Mouse (Mus musculus) neural tube, embryonic 14.5 days (tissue): ENCODE results near the gene Il5ra. TPM values are rescaled to one million over a fixed set of nuclear protein-coding genes. Genes with fewer than 3 reads are reported as not detected.

ENCODE experiments used
- ATAC-seq: fragments of 200-750 bp; cut with Nextera tagmentation; 2 replicates; pipeline ENCODE4 v1.8.0; 2017; ENCODE audit warnings: low read depth, mild to moderate bottlenecking, moderate TSS enrichment, moderate library complexity
- H3K27ac ChIP-seq: fragments of 300-500 bp; sonication (generic); 2 replicates; pipeline ENCODE4 v1.5.1; 2014; ENCODE audit warnings: low read depth, mild to moderate bottlenecking, control low read depth, low read length, moderate library complexity, mixed read lengths
- H3K27me3 ChIP-seq: fragments of 300-500 bp; sonication (generic); 2 replicates; pipeline ENCODE4 v1.6.1; 2014; ENCODE audit warnings: low read length; ENCODE audit not compliant: control insufficient read depth, insufficient read depth
- H3K36me3 ChIP-seq: fragments of 300-500 bp; sonication (generic); 2 replicates; pipeline ENCODE4 v1.6.1; 2014; ENCODE audit warnings: low read length, mixed read lengths; ENCODE audit not compliant: control insufficient read depth, insufficient read depth
- H3K4me1 ChIP-seq: fragments of 300-500 bp; sonication (generic); 2 replicates; pipeline ENCODE4 v1.6.1; 2014; ENCODE audit warnings: low read length; ENCODE audit not compliant: control insufficient read depth, insufficient read depth
- H3K4me2 ChIP-seq: fragments of 300-500 bp; sonication (generic); 2 replicates; pipeline ENCODE4 v1.6.1; 2014; ENCODE audit warnings: mild to moderate bottlenecking, low read depth, low read length, control low read depth
- H3K4me3 ChIP-seq: fragments of 300-500 bp; sonication (generic); 2 replicates; pipeline ENCODE4 v1.5.1; 2014; ENCODE audit warnings: low read depth, low read length, control low read depth, mixed read lengths
- H3K9ac ChIP-seq: fragments of 300-500 bp; sonication (generic); replicated peaks from 2 replicates; pipeline ENCODE4 v1.6.1; 2014; ENCODE audit warnings: low read depth, mild to moderate bottlenecking, control low read depth, low read length, mixed read lengths
- H3K9me3 ChIP-seq: fragments of 300-500 bp; sonication (generic); 2 replicates; pipeline ENCODE4 v1.6.1; 2016; ENCODE audit warnings: low read length; ENCODE audit not compliant: control insufficient read depth
- whole genome bisulfite sequencing: fragments of 180-500 bp; shearing (Covaris S2); extraction: QIAGEN DNeasy Blood & Tissue Kit; methylation state at CpG from one replicate; pipeline ENCODE4 v1.1.7; 2014; 5-methylcytosine and 5-hydroxymethylcytosine counted together
- polyA plus RNA-seq: library from polyadenylated mRNA; unstranded; fragments of >200 nt; fragmentation: Nextera tagmentation; extraction: Ambion mirVana; gene quantifications from 2 replicates; pipeline ENCODE4 v1.2.1, GENCODE M21; 2014

Il5ra gene
- polyA plus RNA-seq, 1 experiment from 2014 or later, result 0.28 TPM

DNA sequence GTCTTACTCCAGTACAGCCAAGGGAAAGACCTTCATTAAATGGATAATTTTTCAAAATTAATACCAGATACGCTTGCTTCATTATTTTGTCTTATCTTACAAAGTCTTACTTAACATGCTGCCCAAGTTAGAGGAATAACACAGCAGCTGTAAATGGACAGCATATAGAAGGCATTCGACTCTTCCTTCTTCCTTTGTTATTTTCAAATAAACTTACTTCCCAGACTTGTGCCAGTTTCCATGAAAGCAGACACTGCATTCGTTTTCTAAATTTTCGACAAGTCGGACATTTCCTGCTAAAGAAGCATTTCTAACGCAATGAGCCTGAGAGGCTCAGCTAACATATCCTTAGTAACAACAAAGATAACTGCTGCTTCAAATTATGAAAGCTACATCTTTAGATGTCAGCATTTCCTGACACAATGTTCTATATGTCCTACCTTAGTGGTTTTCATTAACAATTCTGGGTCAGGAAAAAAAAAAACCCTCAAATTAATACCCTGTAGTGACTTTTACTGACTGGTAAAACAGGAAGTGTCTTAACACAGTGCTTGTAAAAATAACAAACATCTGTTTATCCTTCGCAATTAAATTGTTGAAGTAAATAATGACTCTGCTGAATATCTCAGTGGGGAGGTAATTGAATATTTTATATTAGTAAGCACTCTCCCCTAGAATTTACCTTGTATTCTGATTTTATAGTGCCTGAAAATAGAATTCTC, 3.0 kb downstream of the Il5ra start:
- H3K36me3 ChIP-seq, result no peaks in the 10 kb centered on the region
- ATAC-seq, result no peak
- 82% methylated on average over 7 of the region's 7 CpGs for WGBS
- no peaks in the 10 kb centered on the region for H3K9me3 ChIP-seq
- no peaks in the 10 kb centered on the region for H3K27me3 ChIP-seq
- no peak overlapping the region for H3K9ac ChIP-seq
- no peak overlapping the region for H3K4me3 ChIP-seq
- H3K27ac ChIP-seq, result no peak overlapping the region
- no peaks in the 10 kb centered on the region for H3K4me1 ChIP-seq
- no peak overlapping the region for H3K4me2 ChIP-seq

DNA sequence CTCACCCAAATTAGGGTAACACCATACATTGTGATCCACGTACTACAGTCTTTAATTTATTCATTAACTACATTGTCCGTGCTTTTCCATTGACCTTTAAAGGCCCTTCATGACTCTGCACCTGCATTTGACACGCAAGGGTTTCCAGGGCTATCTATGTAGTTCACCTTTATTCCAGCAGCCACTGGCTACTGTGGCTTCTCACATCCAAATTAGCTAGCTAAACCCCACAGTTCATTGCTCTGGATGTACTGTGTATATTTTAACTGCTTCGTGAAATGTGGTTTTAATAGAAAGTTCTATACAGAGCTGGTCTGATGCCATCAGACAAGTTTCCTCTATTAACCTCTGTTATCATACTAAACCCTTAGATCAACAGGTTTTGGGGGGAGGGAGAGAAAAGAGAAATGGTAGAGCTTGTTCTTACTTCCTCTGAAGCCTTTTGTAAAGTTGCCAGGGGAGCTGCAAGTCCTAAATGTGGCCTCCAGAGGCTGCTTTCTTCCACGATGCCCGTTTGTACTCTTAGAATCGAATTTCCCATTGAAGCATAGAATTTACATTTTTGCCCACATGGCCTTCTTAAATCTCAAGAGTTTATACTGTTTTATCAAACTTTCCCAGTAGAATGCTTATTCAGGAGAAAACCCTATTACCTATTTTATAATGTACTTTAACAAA, 5.1 kb downstream of the Il5ra start:
- 80% methylated on average over 7 of the region's 7 CpGs for WGBS
- no peak overlapping the region for H3K27ac ChIP-seq
- H3K9ac ChIP-seq, result no peak overlapping the region
- H3K4me2 ChIP-seq, result no peak overlapping the region
- no peaks in the 10 kb centered on the region for H3K27me3 ChIP-seq
- H3K4me3 ChIP-seq, result no peak overlapping the region
- no peak for ATAC-seq
- no peaks in the 10 kb centered on the region for H3K36me3 ChIP-seq
- no peaks in the 10 kb centered on the region for H3K4me1 ChIP-seq
- H3K9me3 ChIP-seq, result no peaks in the 10 kb centered on the region

DNA sequence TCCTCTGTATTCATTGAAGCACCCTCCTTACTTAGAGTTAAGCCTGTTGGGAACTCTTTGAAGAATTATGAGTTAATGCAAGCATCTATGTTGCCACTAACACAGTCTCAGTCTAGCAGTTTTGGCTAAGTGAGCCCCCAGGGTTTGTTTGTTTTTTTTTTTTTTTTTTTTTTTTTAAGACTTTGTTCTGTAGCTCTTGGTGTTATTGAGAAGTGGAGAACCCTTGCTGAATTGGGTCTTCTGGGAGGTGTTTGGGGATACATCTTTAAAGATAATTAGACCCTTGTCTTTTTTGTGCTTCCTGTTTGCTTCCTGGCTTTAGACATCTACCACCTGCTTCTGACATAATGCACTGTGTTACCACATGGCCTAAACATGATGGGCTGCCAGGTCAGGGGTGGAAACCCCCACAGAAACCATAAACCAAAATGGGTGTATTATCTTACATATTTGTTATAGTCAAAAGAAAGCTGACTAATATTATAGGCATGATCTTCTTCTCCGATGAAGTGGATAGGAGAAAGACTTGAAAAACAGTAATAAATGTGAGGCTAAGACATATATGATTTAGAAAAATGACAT, 8.5 kb downstream of the Il5ra start:
- Histone ChIP-seq H3K9ac (no peak overlapping the region), H3K4me3 (no peak overlapping the region), H3K27me3 (no peaks in the 10 kb centered on the region), H3K4me1 (no peaks in the 10 kb centered on the region), H3K4me2 (no peak overlapping the region), H3K9me3 (no peaks in the 10 kb centered on the region), H3K36me3 (no peaks in the 10 kb centered on the region), H3K27ac (no peak overlapping the region)
- 94% methylated on average over 1 of the region's 1 CpGs for WGBS
- no peak for ATAC-seq

DNA sequence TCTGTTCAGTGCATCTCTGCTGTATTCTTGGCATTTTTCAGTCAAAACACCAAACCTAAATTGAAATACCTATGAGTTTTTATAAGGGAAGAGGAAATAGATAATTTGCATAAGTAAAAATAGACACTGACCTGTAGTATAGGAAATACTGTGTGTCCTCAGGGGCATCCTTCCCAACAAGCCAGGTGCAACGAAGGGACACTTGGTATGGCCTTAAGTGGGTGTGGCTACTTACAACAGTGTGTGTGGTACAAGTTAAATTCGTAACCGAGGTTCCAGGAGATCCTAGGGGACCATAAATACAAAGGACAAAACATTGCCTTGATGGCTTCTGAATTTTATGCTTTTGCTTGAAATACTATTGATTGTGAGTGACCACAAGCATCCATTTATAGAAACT, 10.6 kb downstream of the Il5ra start:
- Histone ChIP-seq H3K27me3 (no peaks in the 10 kb centered on the region), H3K4me1 (no peaks in the 10 kb centered on the region), H3K4me2 (no peak overlapping the region), H3K36me3 (no peaks in the 10 kb centered on the region), H3K4me3 (no peak overlapping the region), H3K9ac (no peak overlapping the region), H3K27ac (no peak overlapping the region), H3K9me3 (no peaks in the 10 kb centered on the region)
- ATAC-seq, result no peak
- 69% methylated on average over 3 of the region's 3 CpGs for WGBS

DNA sequence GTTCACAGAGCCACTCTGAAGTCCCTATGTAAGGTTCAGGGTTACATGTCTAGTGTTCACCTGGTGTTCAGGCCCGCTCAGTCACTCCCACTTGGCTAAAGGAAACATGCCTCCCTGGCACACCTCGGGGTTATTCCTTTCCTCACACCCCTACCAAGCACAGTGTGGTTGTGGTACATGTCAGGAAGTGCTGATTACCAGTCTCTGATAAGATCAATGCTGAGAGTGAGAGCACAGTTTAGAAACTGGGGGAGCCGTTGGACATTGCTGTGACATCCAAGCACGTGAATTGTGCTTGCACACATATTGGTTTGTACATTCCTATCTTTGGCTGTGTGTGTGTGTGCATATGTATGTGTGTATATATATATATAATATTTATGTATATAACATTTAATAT, 16.3 kb downstream of the Il5ra start:
- Histone ChIP-seq H3K27ac (no peak overlapping the region), H3K4me2 (no peak overlapping the region), H3K36me3 (no peaks in the 10 kb centered on the region), H3K4me1 (no peaks in the 10 kb centered on the region), H3K9me3 (no peaks in the 10 kb centered on the region), H3K9ac (no peak overlapping the region), H3K4me3 (no peak overlapping the region), H3K27me3 (no peaks in the 10 kb centered on the region)
- no peak for ATAC-seq
- WGBS, result 86% methylated on average over 4 of the region's 4 CpGs

DNA sequence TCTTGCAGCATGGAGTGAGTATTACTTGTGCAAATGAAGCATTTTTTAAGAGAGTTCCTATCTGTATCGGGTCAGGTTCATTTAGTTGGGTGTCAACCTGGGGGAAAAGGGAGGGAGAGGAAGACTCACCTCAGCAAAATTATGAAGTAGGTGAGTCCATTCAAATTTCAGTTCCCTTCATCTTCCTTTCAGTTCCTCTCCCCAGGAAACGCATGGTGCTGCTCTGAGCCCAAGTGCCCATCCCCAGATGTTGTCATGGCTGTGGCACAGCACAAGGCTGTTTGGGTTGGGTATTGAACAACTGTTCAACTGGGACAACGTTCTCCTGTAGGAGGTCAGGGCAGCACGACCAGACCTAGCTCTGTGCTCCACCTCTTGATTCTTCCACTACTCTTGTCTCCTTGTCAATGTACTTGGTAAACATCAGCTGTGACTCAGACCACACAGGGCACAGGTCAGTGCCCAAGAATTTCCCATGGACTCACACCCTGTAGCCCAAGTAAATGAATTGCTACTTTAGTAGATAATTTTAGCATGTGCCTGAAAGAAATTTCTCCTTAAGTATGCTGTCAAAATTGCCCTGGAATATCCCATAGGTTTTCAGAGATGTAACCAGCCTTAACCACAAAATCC, 19.0 kb downstream of the Il5ra start:
- no peaks in the 10 kb centered on the region for H3K9me3 ChIP-seq
- no peak overlapping the region for H3K4me3 ChIP-seq
- H3K4me2 ChIP-seq, result no peak overlapping the region
- no peak for ATAC-seq
- H3K9ac ChIP-seq, result no peak overlapping the region
- H3K27ac ChIP-seq, result no peak overlapping the region
- no peaks in the 10 kb centered on the region for H3K36me3 ChIP-seq
- H3K27me3 ChIP-seq, result no peaks in the 10 kb centered on the region
- H3K4me1 ChIP-seq, result no peaks in the 10 kb centered on the region
- WGBS, result 79% methylated on average over 4 of the region's 4 CpGs

DNA sequence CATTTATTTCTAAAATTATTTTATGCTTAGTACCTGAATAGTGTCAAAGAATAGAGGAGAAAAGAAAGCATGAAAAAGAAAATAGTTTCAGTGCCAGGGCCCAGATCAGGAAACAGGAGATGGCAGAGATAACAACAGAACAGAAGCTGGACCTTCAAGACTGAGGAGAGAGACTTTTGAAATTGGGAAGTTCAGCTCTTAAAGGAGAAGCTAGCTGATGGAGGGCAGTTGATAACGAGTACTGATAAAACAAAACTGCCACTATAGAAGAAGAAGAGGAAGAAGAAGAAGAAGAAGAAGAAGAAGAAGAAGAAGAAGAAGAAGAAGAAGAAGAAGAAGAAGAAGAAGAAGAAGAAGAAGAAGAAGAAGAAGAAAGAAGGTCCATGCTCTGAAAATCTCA, 21.1 kb downstream of the Il5ra start:
- Histone ChIP-seq H3K9me3 (no peaks in the 10 kb centered on the region), H3K4me3 (no peak overlapping the region), H3K36me3 (no peaks in the 10 kb centered on the region), H3K4me1 (no peaks in the 10 kb centered on the region), H3K4me2 (no peak overlapping the region), H3K27ac (no peak overlapping the region), H3K9ac (no peak overlapping the region), H3K27me3 (no peaks in the 10 kb centered on the region)
- WGBS, result 83% methylated on average over 1 of the region's 1 CpGs
- ATAC-seq, result no peak

DNA sequence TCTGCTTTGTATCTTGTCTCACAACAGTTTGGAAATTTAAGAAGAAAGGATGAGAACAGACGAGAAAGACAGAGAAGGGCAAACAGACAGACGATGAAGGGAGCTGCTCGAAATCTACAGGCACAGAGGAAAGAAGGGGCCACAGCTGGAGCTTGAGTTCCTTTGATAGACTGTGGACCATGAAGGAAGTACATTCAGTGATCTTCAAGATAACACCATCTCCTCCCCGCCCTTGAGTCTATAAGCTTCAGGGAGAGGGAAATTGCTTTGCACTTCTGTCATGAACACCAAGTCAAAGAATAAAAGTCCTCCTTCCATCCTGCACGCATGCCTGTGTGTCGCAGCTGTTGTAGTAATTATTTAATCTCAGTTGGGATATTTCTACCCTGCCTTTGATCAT, 22.8 kb downstream of the Il5ra start:
- H3K36me3 ChIP-seq, result no peaks in the 10 kb centered on the region
- H3K4me2 ChIP-seq, result no peak overlapping the region
- no peaks in the 10 kb centered on the region for H3K4me1 ChIP-seq
- no peak overlapping the region for H3K4me3 ChIP-seq
- no peak overlapping the region for H3K27ac ChIP-seq
- 91% methylated on average over 6 of the region's 6 CpGs for WGBS
- H3K9ac ChIP-seq, result no peak overlapping the region
- H3K27me3 ChIP-seq, result no peaks in the 10 kb centered on the region
- ATAC-seq, result no peak
- no peaks in the 10 kb centered on the region for H3K9me3 ChIP-seq

- no peaks in the 10 kb centered on the region for H3K27me3 ChIP-seq
- ATAC-seq, result no peak
- H3K9ac ChIP-seq, result no peak overlapping the region
- no peak overlapping the region for H3K4me3 ChIP-seq
- H3K36me3 ChIP-seq, result no peaks in the 10 kb centered on the region
- H3K9me3 ChIP-seq, result no peaks in the 10 kb centered on the region
- WGBS, result 94% methylated on average over 4 of the region's 4 CpGs
- no peak overlapping the region for H3K27ac ChIP-seq
- H3K4me2 ChIP-seq, result no peak overlapping the region
- no peaks in the 10 kb centered on the region for H3K4me1 ChIP-seq
Measured at GRCm38 (mm10) chr6:106725642-106726041, 23.2 kb downstream of the Il5ra start.
